Mouse (Mus musculus) megakaryocyte, embryonic 14.5 days (primary cell): ENCODE measurements around the gene Pxn.

ENCODE experiments used
- FLI1 ChIP-seq: IDR thresholded peaks from 2 replicates; pipeline ENCODE4 v1.6.1; 2012; ENCODE audit warnings: low read length, inconsistent platforms, mixed read lengths
- GATA1 ChIP-seq: IDR thresholded peaks from 3 replicates; pipeline ENCODE4 v1.6.1; 2012; ENCODE audit warnings: mixed read lengths, low read length, inconsistent platforms, borderline replicate concordance

DNA sequence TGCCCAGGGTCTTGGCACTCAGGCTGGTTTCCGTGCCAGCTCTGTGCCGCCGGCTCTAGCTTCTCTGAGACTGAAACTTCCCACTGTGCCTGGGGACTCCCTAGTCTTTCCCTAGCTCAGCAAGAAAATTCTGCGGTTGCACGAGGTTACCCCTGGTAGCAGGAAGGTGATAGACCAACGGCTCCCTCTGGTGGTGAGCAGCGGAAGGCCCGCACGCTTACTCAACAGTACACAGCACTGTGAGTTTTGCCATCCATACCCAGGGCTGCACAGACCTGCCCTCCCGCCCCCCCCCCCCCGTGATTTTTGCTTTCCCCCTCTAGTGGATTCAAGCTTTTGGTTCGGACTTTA lies 32.2 kb downstream of the Pxn start:
- TF ChIP-seq FLI1 (no peak), GATA1 (no peak)
